Mouse (Mus musculus) embryonic facial prominence, embryonic 14.5 days (tissue): Measurements from ENCODE around the gene Sgk1. TPM values are rescaled to one million over a fixed set of nuclear protein-coding genes. Genes with fewer than 3 reads are reported as not detected.

Experiments used
- ATAC-seq: fragments of 200-750 bp; cut with Nextera tagmentation; 2 replicates; pipeline ENCODE4 v1.8.0; 2017; ENCODE audit warnings: low read depth, moderate number of reproducible peaks, moderate TSS enrichment
- DNase-seq: peaks from one replicate; pipeline ENCODE4 v3.0.0-alpha.2; 2015; ENCODE audit warnings: low spot score
- H3K27ac ChIP-seq: fragments of 300-500 bp; sonication (generic); replicated peaks from 2 replicates; pipeline ENCODE4 v1.5.1; 2014; ENCODE audit warnings: low read depth, mild to moderate bottlenecking, low read length, moderate library complexity
- H3K27me3 ChIP-seq: fragments of 300-500 bp; sonication (generic); replicated peaks from 2 replicates; pipeline ENCODE4 v1.6.1; 2014; ENCODE audit warnings: low read length; ENCODE audit not compliant: control insufficient read depth, insufficient read depth
- H3K36me3 ChIP-seq: fragments of 300-500 bp; sonication (generic); 2 replicates; pipeline ENCODE4 v1.6.1; 2014; ENCODE audit warnings: low read length, mixed read lengths; ENCODE audit not compliant: control insufficient read depth, insufficient read depth
- H3K4me1 ChIP-seq: fragments of 300-500 bp; sonication (generic); 2 replicates; pipeline ENCODE4 v1.6.1; 2014; ENCODE audit warnings: antibody characterized with exemption, low read length; ENCODE audit not compliant: control insufficient read depth, insufficient read depth
- H3K4me2 ChIP-seq: fragments of 300-500 bp; sonication (generic); 2 replicates; pipeline ENCODE4 v1.6.1; 2014; ENCODE audit warnings: low read depth, mild to moderate bottlenecking, low read length, moderate library complexity, mixed read lengths
- H3K4me3 ChIP-seq: fragments of 300-500 bp; sonication (generic); 2 replicates; pipeline ENCODE4 v1.5.1; 2014; ENCODE audit warnings: low read depth, mild to moderate bottlenecking, low read length
- H3K9ac ChIP-seq: fragments of 300-500 bp; sonication (generic); 2 replicates; pipeline ENCODE4 v1.6.1; 2014; ENCODE audit warnings: low read depth, mild to moderate bottlenecking, low read length, moderate library complexity, mixed read lengths
- H3K9me3 ChIP-seq: fragments of 300-500 bp; sonication (generic); 2 replicates; pipeline ENCODE4 v1.6.1; 2016; ENCODE audit warnings: low read length; ENCODE audit not compliant: control insufficient read depth
- WGBS: fragments of 180-500 bp; shearing (Covaris S2); extraction: QIAGEN DNeasy Blood & Tissue Kit; methylation state at CpG from one replicate; pipeline ENCODE4 v1.1.7; 2014; 5-methylcytosine and 5-hydroxymethylcytosine counted together
- polyA plus RNA-seq: library from polyadenylated mRNA; unstranded; fragments of >200 nt; fragmentation: Nextera tagmentation; extraction: Ambion mirVana; gene quantifications from 2 replicates; pipeline ENCODE4 v1.2.1, GENCODE M21; 2014

Gene Sgk1
- polyA plus RNA-seq, 1 experiment from 2014 or later: 33.8 TPM

DNA sequence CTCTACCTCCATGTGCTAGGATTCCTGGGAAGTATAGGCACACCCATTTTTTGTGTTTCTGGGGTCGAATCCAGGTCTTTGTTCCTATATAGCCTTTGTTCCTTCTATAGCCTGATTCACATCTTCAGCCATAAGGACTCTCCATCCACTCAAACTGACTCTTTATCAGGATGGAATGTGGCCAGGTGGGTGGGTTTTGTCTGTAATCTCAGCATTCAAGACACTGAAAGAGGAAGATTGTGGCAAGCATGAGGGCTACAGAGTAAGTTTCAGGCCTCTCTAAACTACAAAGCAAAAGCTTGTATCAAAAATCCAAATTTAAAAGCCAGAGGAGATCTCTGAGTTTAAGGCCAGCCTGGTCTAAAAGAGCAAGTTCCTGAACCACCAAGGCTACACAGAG lies 63.2 kb downstream of the Sgk1 start:
- ATAC-seq: no peak
- Histone ChIP-seq H3K4me1 (no peaks in the 10 kb centered on the region), H3K4me3 (no peak overlapping the region), H3K9ac (no peak overlapping the region), H3K9me3 (no peaks in the 10 kb centered on the region), H3K27me3 (no peaks in the 10 kb centered on the region), H3K27ac (no peak overlapping the region), H3K36me3 (no peaks in the 10 kb centered on the region), H3K4me2 (no peak overlapping the region)
- no peak for DNase-seq
- 72% methylated on average over 1 of the region's 1 CpGs for WGBS

GRCm38 (mm10) chr10:21946751-21947351 lies 64.9 kb downstream of the Sgk1 start:
- H3K4me3 ChIP-seq: no peak overlapping the region
- H3K36me3 ChIP-seq: no peaks in the 10 kb centered on the region
- 71% methylated on average over 9 of the region's 9 CpGs for WGBS
- no peaks in the 10 kb centered on the region for H3K4me1 ChIP-seq
- H3K4me2 ChIP-seq: no peak overlapping the region
- no peaks in the 10 kb centered on the region for H3K9me3 ChIP-seq
- DNase-seq: no peak
- no peak for ATAC-seq
- H3K9ac ChIP-seq: no peak overlapping the region
- H3K27ac ChIP-seq: no peak overlapping the region
- no peaks in the 10 kb centered on the region for H3K27me3 ChIP-seq

GRCm38 (mm10) chr10:21952520-21952919 lies 70.5 kb downstream of the Sgk1 start:
- WGBS: 71% methylated on average over 4 of the region's 4 CpGs
- no peaks in the 10 kb centered on the region for H3K27me3 ChIP-seq
- no peaks in the 10 kb centered on the region for H3K9me3 ChIP-seq
- no peak overlapping the region for H3K27ac ChIP-seq
- DNase-seq (peak; percentile 24), ATAC-seq (no peak)
- H3K36me3 ChIP-seq: no peaks in the 10 kb centered on the region
- H3K4me1 ChIP-seq: no peaks in the 10 kb centered on the region
- H3K4me3 ChIP-seq: no peak overlapping the region
- no peak overlapping the region for H3K4me2 ChIP-seq
- H3K9ac ChIP-seq: no peak overlapping the region

GRCm38 (mm10) chr10:21961111-21961510 lies 79.1 kb downstream of the Sgk1 start:
- no peak overlapping the region for H3K27ac ChIP-seq
- no peaks in the 10 kb centered on the region for H3K36me3 ChIP-seq
- H3K4me2 ChIP-seq: no peak overlapping the region
- no peak for DNase-seq
- H3K9me3 ChIP-seq: no peaks in the 10 kb centered on the region
- WGBS: 81% methylated on average over 2 of the region's 2 CpGs
- no peaks in the 10 kb centered on the region for H3K27me3 ChIP-seq
- no peak overlapping the region for H3K4me3 ChIP-seq
- no peak for ATAC-seq
- no peaks in the 10 kb centered on the region for H3K4me1 ChIP-seq
- H3K9ac ChIP-seq: no peak overlapping the region

DNA sequence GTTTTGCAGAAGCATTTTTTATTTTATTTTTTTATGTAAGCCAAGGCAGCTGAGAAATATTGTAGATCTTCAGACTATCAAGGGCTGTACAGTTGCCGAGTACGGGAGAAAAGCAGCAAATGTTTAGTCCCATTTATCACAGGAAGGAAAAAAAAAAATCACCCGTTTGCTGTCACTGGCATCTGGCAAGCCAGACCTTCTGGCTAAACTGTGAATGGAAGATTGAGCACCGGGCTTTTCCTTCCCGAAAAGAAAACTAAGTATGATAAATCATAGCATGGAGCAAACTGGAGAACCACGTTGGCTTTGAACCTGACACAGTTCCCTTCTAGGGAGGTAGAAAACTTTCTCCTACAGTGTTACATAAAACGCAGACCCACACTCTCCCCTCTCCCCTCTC lies 81.0 kb downstream of the Sgk1 start:
- no peak for DNase-seq
- H3K36me3 ChIP-seq: no peaks in the 10 kb centered on the region
- ATAC-seq: no peak
- H3K9ac ChIP-seq: no peak overlapping the region
- H3K27me3 ChIP-seq: no peaks in the 10 kb centered on the region
- H3K27ac ChIP-seq: no peak overlapping the region
- no peaks in the 10 kb centered on the region for H3K4me1 ChIP-seq
- WGBS: 60% methylated on average over 7 of the region's 7 CpGs
- H3K9me3 ChIP-seq: no peaks in the 10 kb centered on the region
- H3K4me3 ChIP-seq: no peak overlapping the region
- H3K4me2 ChIP-seq: no peak overlapping the region

DNA sequence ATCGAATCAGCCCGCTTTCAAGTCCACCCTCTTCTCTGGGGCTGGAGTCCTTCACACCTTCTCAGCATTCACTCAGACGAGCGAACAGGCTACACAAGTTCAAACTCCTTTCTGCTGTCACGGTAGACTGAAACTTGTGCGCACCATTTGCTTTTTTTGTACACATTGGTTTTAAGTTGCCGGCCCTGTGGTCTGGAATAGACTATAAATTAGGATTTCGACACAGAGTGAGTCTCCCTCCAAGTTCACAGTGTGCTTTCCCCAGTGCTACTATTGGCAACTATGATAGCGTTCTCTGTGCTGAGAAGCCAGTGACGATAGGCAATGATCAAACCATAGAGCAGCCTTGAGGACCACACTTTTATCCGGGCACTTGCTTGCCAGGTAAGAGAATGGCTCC lies 91.7 kb downstream of the Sgk1 start:
- ATAC-seq: no peak
- no peaks in the 10 kb centered on the region for H3K27me3 ChIP-seq
- H3K4me3 ChIP-seq: no peak overlapping the region
- H3K9ac ChIP-seq: no peak overlapping the region
- H3K4me2 ChIP-seq: no peak overlapping the region
- no peaks in the 10 kb centered on the region for H3K9me3 ChIP-seq
- DNase-seq: no peak
- no peaks in the 10 kb centered on the region for H3K36me3 ChIP-seq
- 70% methylated on average over 11 of the region's 11 CpGs for WGBS
- H3K4me1 ChIP-seq: no peaks in the 10 kb centered on the region
- no peak overlapping the region for H3K27ac ChIP-seq

- Histone ChIP-seq H3K27ac (no peak overlapping the region), H3K36me3 (no peaks in the 10 kb centered on the region), H3K9ac (no peak overlapping the region), H3K27me3 (no peaks in the 10 kb centered on the region), H3K4me3 (no peak overlapping the region), H3K9me3 (no peaks in the 10 kb centered on the region), H3K4me2 (no peak overlapping the region), H3K4me1 (no peaks in the 10 kb centered on the region)
- 75% methylated on average over 3 of the region's 3 CpGs for WGBS
- DNase-seq (no peak), ATAC-seq (no peak)
These were observed 92.8 kb downstream of the Sgk1 start for GRCm38 (mm10) chr10:21974801-21975200.

DNA sequence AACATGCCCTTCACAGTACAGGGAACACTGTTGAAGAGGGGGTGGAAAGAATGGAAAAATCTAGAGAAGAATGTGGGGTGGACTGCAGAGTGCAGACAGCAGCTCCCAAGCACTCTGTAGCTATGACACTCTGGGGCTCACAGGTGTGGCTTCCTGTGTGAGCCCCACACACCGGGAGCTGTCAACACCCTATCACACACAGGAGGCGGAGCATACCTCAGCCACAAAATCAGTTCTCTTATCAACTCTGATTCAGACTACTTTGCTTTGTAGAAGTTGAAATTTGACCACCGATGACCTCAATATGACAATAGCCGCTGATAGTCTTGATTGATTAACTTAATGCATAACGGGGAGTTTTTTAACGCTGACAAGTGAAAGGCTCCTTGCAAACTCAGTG lies 93.4 kb downstream of the Sgk1 start:
- no peaks in the 10 kb centered on the region for H3K27me3 ChIP-seq
- no peaks in the 10 kb centered on the region for H3K9me3 ChIP-seq
- ATAC-seq: no peak
- no peaks in the 10 kb centered on the region for H3K36me3 ChIP-seq
- WGBS: 79% methylated on average over 6 of the region's 6 CpGs
- H3K4me2 ChIP-seq: no peak overlapping the region
- no peak for DNase-seq
- H3K27ac ChIP-seq: no peak overlapping the region
- no peaks in the 10 kb centered on the region for H3K4me1 ChIP-seq
- no peak overlapping the region for H3K4me3 ChIP-seq
- H3K9ac ChIP-seq: no peak overlapping the region

DNA sequence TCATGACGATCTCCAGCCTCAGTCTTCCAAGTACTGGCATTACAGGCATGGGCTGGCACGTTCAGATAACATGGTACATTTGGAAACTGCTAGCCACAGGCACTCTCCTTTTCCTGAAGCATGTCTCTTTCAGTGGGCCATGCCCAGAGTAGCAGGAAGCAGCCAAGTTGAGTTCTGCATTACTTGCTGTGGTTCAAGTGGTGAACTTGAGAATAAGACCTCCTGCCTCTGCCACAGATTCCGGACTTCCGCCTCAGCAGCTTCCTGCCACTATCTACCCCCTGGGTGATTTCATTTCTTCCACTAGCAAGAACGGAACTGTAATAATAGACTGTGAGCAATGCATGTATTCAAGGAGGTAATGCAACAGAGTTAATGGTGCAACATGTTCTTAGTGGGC lies 94.3 kb downstream of the Sgk1 start:
- WGBS: 80% methylated on average over 5 of the region's 5 CpGs
- Histone ChIP-seq H3K9ac (no peak overlapping the region), H3K27ac (no peak overlapping the region), H3K9me3 (no peaks in the 10 kb centered on the region), H3K36me3 (no peaks in the 10 kb centered on the region), H3K27me3 (no peaks in the 10 kb centered on the region), H3K4me2 (no peak overlapping the region), H3K4me3 (no peak overlapping the region), H3K4me1 (no peaks in the 10 kb centered on the region)
- peak; percentile 4 for DNase-seq
- ATAC-seq: no peak
